22 mouse cellular contexts compared by ENCODE assay signal in genomic region chr13:70574216-70574615, GRCm38 (mm10).
DNase-seq lines count a peak whose midpoint lies in the region; ATAC-seq and TF ChIP-seq lines count a peak whose summit lies in the region.
"Had no signal": no experiment of that assay in that cellular context is flagged by ENCODE, and none has a peak within 500 bp of the region (broad histone marks: within the 10 kb centered on the region; RNA-seq: fewer than 3 reads in every experiment).

No protein-coding gene starts in this region.

- H3K9ac ChIP-seq in midbrain, embryonic 14.5 days (replicated peaks; ENCODE audit: low read length), result no peak overlapping the region
- H3K9ac ChIP-seq: embryonic facial prominence, embryonic 13.5 days; embryonic facial prominence, embryonic 15.5 days; forebrain, embryonic 12.5 days had no signal

- no peak for TF ChIP-seq CTCF in testis, adult 2 months (IDR thresholded peaks at IDR 0.05; ENCODE audit: control insufficient read depth, insufficient read depth, insufficient replicate concordance, low read depth, low read length)

- DNase-seq in midbrain, embryonic 10.5 days (ENCODE audit: low spot score), result no peak
- DNase-seq in midbrain, embryonic 14.5 days, result no peak
- DNase-seq in testis, postnatal 10 days (ENCODE audit: low spot score), result no peak
- no peak for DNase-seq in gastrocnemius, postnatal 10 days
- DNase-seq: adrenal gland, adult 2 months; adrenal gland, postnatal 10 days; adrenal gland, postnatal 25 days; cerebellum, adult 11 months; cerebellum, adult 18-20 months; cerebellum, adult 8-10 months; cerebellum, adult 9-11 months; cerebellum, postnatal 14 days; cerebellum, postnatal 36 days; embryo, embryonic 11 days had no signal

- no peak; the same call in 1 of the 2 replicates for TF ChIP-seq POLR2A in testis, adult 2 months (IDR thresholded peaks at IDR 0.05; ENCODE audit: control insufficient read depth, low read depth, low read length)

- ATAC-seq in midbrain, embryonic 14.5 days (ENCODE audit: low FRiP score, low TSS enrichment), result no peak
- ATAC-seq: forebrain, embryonic 14.5 days; forebrain, embryonic 16.5 days had no signal

- H3K9me3 ChIP-seq in midbrain, embryonic 10.5 days (replicated peaks), result no peaks in the 10 kb centered on the region
- no peaks in the 10 kb centered on the region for H3K9me3 ChIP-seq in midbrain, embryonic 14.5 days (ENCODE audit: control insufficient read depth, low read length)
- H3K9me3 ChIP-seq: embryonic facial prominence, embryonic 13.5 days; embryonic facial prominence, embryonic 15.5 days; forebrain, embryonic 10.5 days; forebrain, embryonic 12.5 days had no signal

- no peak overlapping the region for H3K4me3 ChIP-seq in midbrain, embryonic 10.5 days
- no peak overlapping the region for H3K4me3 ChIP-seq in midbrain, embryonic 14.5 days (replicated peaks; ENCODE audit: low read depth, low read length)
- H3K4me3 ChIP-seq in testis, adult 2 months (ENCODE audit: control insufficient read depth, low read depth, low read length), result peak overlapping the region; percentile 58
- H3K4me3 ChIP-seq: embryonic facial prominence, embryonic 13.5 days; embryonic facial prominence, embryonic 15.5 days; erythroblast, embryonic 14.5 days; forebrain, embryonic 10.5 days; forebrain, embryonic 12.5 days had no signal

- WGBS in midbrain, embryonic 10.5 days, result 83% methylated on average over 1 of the region's 1 CpGs
- WGBS in midbrain, embryonic 14.5 days, result 80% methylated on average over 1 of the region's 1 CpGs

- H3K27ac ChIP-seq in midbrain, embryonic 10.5 days (replicated peaks), result 0 out of 2 replicates have a peak overlapping the region, but pooled peaks have one; percentile 1
- H3K27ac ChIP-seq in midbrain, embryonic 14.5 days (replicated peaks; ENCODE audit: low read depth, low read length), result no peak overlapping the region
- H3K27ac ChIP-seq in testis, adult 2 months (ENCODE audit: control insufficient read depth, insufficient read depth, low read depth, low read length), result no peak overlapping the region
- H3K27ac ChIP-seq: embryonic facial prominence, embryonic 13.5 days; embryonic facial prominence, embryonic 15.5 days; forebrain, embryonic 10.5 days; forebrain, embryonic 12.5 days had no signal

- H3K4me1 ChIP-seq in midbrain, embryonic 10.5 days, result no peaks in the 10 kb centered on the region
- no peaks in the 10 kb centered on the region for H3K4me1 ChIP-seq in midbrain, embryonic 14.5 days (ENCODE audit: control insufficient read depth, insufficient read depth, low read length)
- no peaks in the 10 kb centered on the region for H3K4me1 ChIP-seq in testis, adult 2 months (ENCODE audit: control insufficient read depth, insufficient read depth, low read length)
- H3K4me1 ChIP-seq: embryonic facial prominence, embryonic 13.5 days; embryonic facial prominence, embryonic 15.5 days; forebrain, embryonic 10.5 days; forebrain, embryonic 12.5 days had no signal

- H3K4me2 ChIP-seq in midbrain, embryonic 14.5 days (ENCODE audit: low read length), result no peak overlapping the region
- H3K4me2 ChIP-seq: embryonic facial prominence, embryonic 13.5 days; embryonic facial prominence, embryonic 15.5 days; forebrain, embryonic 12.5 days had no signal

- no peaks in the 10 kb centered on the region for H3K36me3 ChIP-seq in midbrain, embryonic 10.5 days
- no peaks in the 10 kb centered on the region for H3K36me3 ChIP-seq in midbrain, embryonic 14.5 days (ENCODE audit: control insufficient read depth, insufficient read depth, low read length)
- no peaks in the 10 kb centered on the region for H3K36me3 ChIP-seq in testis, adult 2 months (ENCODE audit: control insufficient read depth, insufficient read depth, low read length)
- H3K36me3 ChIP-seq: embryonic facial prominence, embryonic 13.5 days; embryonic facial prominence, embryonic 15.5 days; forebrain, embryonic 10.5 days; forebrain, embryonic 12.5 days had no signal

- no peaks in the 10 kb centered on the region for H3K27me3 ChIP-seq in midbrain, embryonic 10.5 days (ENCODE audit: low read depth, poor library complexity, severe bottlenecking)
- H3K27me3 ChIP-seq in midbrain, embryonic 14.5 days (ENCODE audit: control insufficient read depth, insufficient read depth, low read length), result no peaks in the 10 kb centered on the region
- H3K27me3 ChIP-seq in testis, adult 2 months (ENCODE audit: control insufficient read depth, insufficient read depth, low read length), result no peaks in the 10 kb centered on the region
- H3K27me3 ChIP-seq: embryonic facial prominence, embryonic 13.5 days; embryonic facial prominence, embryonic 15.5 days; forebrain, embryonic 12.5 days had no signal
